Mouse (Mus musculus) neural tube, embryonic 11.5 days (tissue): Measurements from ENCODE around the gene Dnajc7. TPM values are rescaled to one million over a fixed set of nuclear protein-coding genes. Genes with fewer than 3 reads are reported as not detected.

Experiments
- ATAC-seq: fragments of 200-750 bp; cut with Nextera tagmentation; 2 replicates; pipeline ENCODE4 v1.8.0; 2017; ENCODE audit warnings: moderate number of reproducible peaks, mild to moderate bottlenecking, moderate TSS enrichment, moderate library complexity; ENCODE audit not compliant: insufficient read depth, low FRiP score, low TSS enrichment
- DNase-seq: peaks from one replicate; pipeline ENCODE4 v3.0.0-alpha.2; 2015; ENCODE audit warnings: low spot score
- H3K27ac ChIP-seq: fragments of 300-500 bp; sonication (generic); 2 replicates; pipeline ENCODE4 v1.5.1; 2014; ENCODE audit warnings: low read depth, mild to moderate bottlenecking, low read length
- H3K27me3 ChIP-seq: fragments of 300-500 bp; sonication (generic); 2 replicates; pipeline ENCODE4 v1.6.1; 2014; ENCODE audit warnings: mild to moderate bottlenecking, low read length, mixed read lengths; ENCODE audit not compliant: control insufficient read depth, insufficient read depth
- H3K36me3 ChIP-seq: fragments of 300-500 bp; sonication (generic); 2 replicates; pipeline ENCODE4 v1.6.1; 2014; ENCODE audit warnings: mild to moderate bottlenecking, low read length, moderate library complexity, mixed read lengths; ENCODE audit not compliant: control insufficient read depth, insufficient read depth
- H3K4me1 ChIP-seq: fragments of 300-500 bp; sonication (generic); 2 replicates; pipeline ENCODE4 v1.6.1; 2014; ENCODE audit warnings: low read length, mixed read lengths; ENCODE audit not compliant: control insufficient read depth, insufficient read depth
- H3K4me2 ChIP-seq: fragments of 300-500 bp; sonication (generic); 2 replicates; pipeline ENCODE4 v1.6.1; 2014; ENCODE audit warnings: low read depth, mild to moderate bottlenecking, moderate library complexity
- H3K4me3 ChIP-seq: fragments of 300-500 bp; sonication (generic); 2 replicates; pipeline ENCODE4 v1.5.1; 2014; ENCODE audit warnings: low read depth, low read length
- H3K9ac ChIP-seq: fragments of 300-500 bp; sonication (generic); 2 replicates; pipeline ENCODE4 v1.6.1; 2014; ENCODE audit warnings: mild to moderate bottlenecking, low read length
- H3K9me3 ChIP-seq: fragments of 300-500 bp; sonication (generic); 2 replicates; pipeline ENCODE4 v1.6.1; 2016; ENCODE audit warnings: low read length; ENCODE audit not compliant: control insufficient read depth
- WGBS: fragments of 180-500 bp; shearing (Covaris S2); extraction: QIAGEN DNeasy Blood & Tissue Kit; methylation state at CpG from one replicate; pipeline ENCODE4 v1.1.7; 2014; 5-methylcytosine and 5-hydroxymethylcytosine counted together
- polyA plus RNA-seq: library from polyadenylated mRNA; unstranded; fragments of >200 nt; fragmentation: Nextera tagmentation; extraction: Ambion mirVana; gene quantifications from 2 replicates; pipeline ENCODE4 v1.2.1, GENCODE M21; 2014

Gene Dnajc7
- polyA plus RNA-seq, 1 experiment from 2014 or later, result 81.1 TPM

- H3K9ac ChIP-seq, result no peak overlapping the region
- peaks cover 27% of the 10 kb centered on the region for H3K36me3 ChIP-seq
- DNase-seq (no peak), ATAC-seq (no peak)
- H3K4me3 ChIP-seq, result no peak overlapping the region
- no peak overlapping the region for H3K27ac ChIP-seq
- H3K27me3 ChIP-seq, result no peaks in the 10 kb centered on the region
- no peaks in the 10 kb centered on the region for H3K9me3 ChIP-seq
- 86% methylated on average over 13 of the region's 13 CpGs for WGBS
- peaks cover 5% of the 10 kb centered on the region for H3K4me1 ChIP-seq
- H3K4me2 ChIP-seq, result no peak overlapping the region
These were observed 39.7 kb downstream of the Dnajc7 start for GRCm38 (mm10) chr11:100580275-100580674.

- WGBS, result 96% methylated on average over 9 of the region's 9 CpGs
- H3K27ac ChIP-seq, result no peak overlapping the region
- no peaks in the 10 kb centered on the region for H3K27me3 ChIP-seq
- no peak overlapping the region for H3K4me3 ChIP-seq
- H3K9me3 ChIP-seq, result no peaks in the 10 kb centered on the region
- no peak for DNase-seq
- no peak overlapping the region for H3K9ac ChIP-seq
- H3K36me3 ChIP-seq, result peaks cover 24% of the 10 kb centered on the region
- peaks cover 6% of the 10 kb centered on the region for H3K4me1 ChIP-seq
- no peak for ATAC-seq
- H3K4me2 ChIP-seq, result no peak overlapping the region
These were observed 40.7 kb downstream of the Dnajc7 start for GRCm38 (mm10) chr11:100579116-100579799.

- H3K36me3 ChIP-seq, result peaks cover 14% of the 10 kb centered on the region
- no peak for ATAC-seq
- no peak overlapping the region for H3K4me3 ChIP-seq
These were observed 41.9 kb downstream of the Dnajc7 start for GRCm38 (mm10) chr11:100577852-100578599.

GRCm38 (mm10) chr11:100576256-100576655, 43.7 kb downstream of the Dnajc7 start:
- Histone ChIP-seq H3K4me1 (peaks cover 6% of the 10 kb centered on the region), H3K4me2 (no peak overlapping the region), H3K27ac (no peak overlapping the region), H3K9me3 (no peaks in the 10 kb centered on the region), H3K4me3 (no peak overlapping the region), H3K27me3 (no peaks in the 10 kb centered on the region), H3K36me3 (peaks cover 6% of the 10 kb centered on the region; the same call in 1 of the 2 replicates), H3K9ac (no peak overlapping the region; the same call in 1 of the 2 replicates)
- ATAC-seq (no peak), DNase-seq (no peak)
- WGBS, result 68% methylated on average over 21 of the region's 21 CpGs

More at GRCm38 (mm10) chr11:100577852-100578599, 41.9 kb downstream of the Dnajc7 start:
- Histone ChIP-seq H3K9ac (no peak overlapping the region), H3K27ac (no peak overlapping the region), H3K9me3 (no peaks in the 10 kb centered on the region), H3K27me3 (no peaks in the 10 kb centered on the region), H3K4me2 (no peak overlapping the region), H3K4me1 (peaks cover 6% of the 10 kb centered on the region)
- DNase-seq, result no peak
- WGBS, result 83% methylated on average over 8 of the region's 8 CpGs

GRCm38 (mm10) chr11:100575484-100575855, 44.5 kb downstream of the Dnajc7 start:
- H3K27me3 ChIP-seq, result no peaks in the 10 kb centered on the region
- H3K27ac ChIP-seq, result no peak overlapping the region
- H3K4me1 ChIP-seq, result peaks cover 6% of the 10 kb centered on the region
- 30% methylated on average over 2 of the region's 2 CpGs for WGBS
- peaks cover 4% of the 10 kb centered on the region; the same call in 1 of the 2 replicates for H3K36me3 ChIP-seq
- DNase-seq (no peak), ATAC-seq (no peak)
- peak overlapping the region; percentile 53 for H3K4me3 ChIP-seq
- peak overlapping the region; percentile 54 for H3K9ac ChIP-seq
- H3K4me2 ChIP-seq, result peak overlapping the region; percentile 58
- no peaks in the 10 kb centered on the region for H3K9me3 ChIP-seq

GRCm38 (mm10) chr11:100574708-100575483, 45.1 kb downstream of the Dnajc7 start, which contains the start of gene Cnp:
Cnp (plus strand) TSS chr11:100574904.
- WGBS, result 1% methylated on average over 47 of the region's 47 CpGs
- Histone ChIP-seq H3K27ac (no peak within 1 kb of the TSS), H3K36me3 (peaks cover 2% of the 10 kb centered on the region; the same call in 1 of the 2 replicates), H3K9me3 (no peaks in the 10 kb centered on the region), H3K4me2 (peak within 1 kb of the TSS; percentile 58), H3K27me3 (no peaks in the 10 kb centered on the region), H3K4me3 (peak within 1 kb of the TSS; percentile 53), H3K4me1 (peaks cover 6% of the 10 kb centered on the region), H3K9ac (peak within 1 kb of the TSS; percentile 54)
- DNase-seq, result peak; percentile 74
- ATAC-seq, result no peak

- WGBS, result 90% methylated on average over 3 of the region's 3 CpGs
- no peak for DNase-seq
- ATAC-seq, result no peak
- Histone ChIP-seq H3K27ac (no peak overlapping the region), H3K4me2 (peak overlapping the region; percentile 58; the same call in 1 of the 2 replicates), H3K4me3 (no peak overlapping the region; the same call in 1 of the 2 replicates), H3K9ac (no peak overlapping the region), H3K9me3 (no peaks in the 10 kb centered on the region), H3K36me3 (peaks cover 2% of the 10 kb centered on the region; the same call in 1 of the 2 replicates), H3K27me3 (no peaks in the 10 kb centered on the region), H3K4me1 (peaks cover 6% of the 10 kb centered on the region)
These were observed 45.8 kb downstream of the Dnajc7 start for GRCm38 (mm10) chr11:100574188-100574587.

GRCm38 (mm10) chr11:100571202-100571567, 48.8 kb downstream of the Dnajc7 start:
- H3K9me3 ChIP-seq, result no peaks in the 10 kb centered on the region
- H3K9ac ChIP-seq, result peak overlapping the region; percentile 27; the same call in 1 of the 2 replicates
- H3K36me3 ChIP-seq, result no peaks in the 10 kb centered on the region
- DNase-seq (peak; percentile 27), ATAC-seq (no peak)
- peak overlapping the region; percentile 37 for H3K4me2 ChIP-seq
- no peak overlapping the region for H3K27ac ChIP-seq
- H3K4me1 ChIP-seq, result peaks cover 6% of the 10 kb centered on the region
- 10% methylated on average over 16 of the region's 16 CpGs for WGBS
- H3K4me3 ChIP-seq, result no peak overlapping the region
- H3K27me3 ChIP-seq, result no peaks in the 10 kb centered on the region
